ENCODE assay signal across 12 mouse cellular contexts in the genomic region with DNA sequence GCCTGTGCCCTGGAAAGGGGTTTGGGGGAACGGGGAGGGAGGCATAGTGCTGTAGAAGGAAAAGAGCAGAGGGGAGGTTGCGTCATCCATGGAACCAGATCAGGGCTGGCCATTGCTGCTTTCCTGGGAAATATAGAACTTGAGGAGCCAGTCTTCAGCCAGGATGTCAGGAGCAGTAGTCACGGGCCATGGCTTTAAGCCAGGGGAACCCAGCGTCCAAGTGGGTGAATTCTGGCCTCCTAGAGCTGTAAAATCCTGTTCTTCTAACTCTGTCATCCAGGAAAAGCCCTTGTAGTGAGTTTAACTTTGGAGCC. TPM values are rescaled to one million over a fixed set of nuclear protein-coding genes. Genes with fewer than 3 reads are reported as not detected.
DNase-seq lines count a peak whose midpoint lies in the region; ATAC-seq and TF ChIP-seq lines count a peak whose summit lies in the region.
"Had no signal": no experiment of that assay in that cellular context is flagged by ENCODE, and none has a peak within 500 bp of the region (broad histone marks: within the 10 kb centered on the region; RNA-seq: fewer than 3 reads in every experiment).

No protein-coding gene starts in this region.

- H3K9me3 ChIP-seq in intestine, embryonic 15.5 days = no peaks in the 10 kb centered on the region
- H3K9me3 ChIP-seq in intestine, postnatal 0 days (ENCODE audit: control insufficient read depth) = no peaks in the 10 kb centered on the region
- H3K9me3 ChIP-seq in forebrain, embryonic 12.5 days = no peaks in the 10 kb centered on the region
- H3K9me3 ChIP-seq in kidney, postnatal 0 days (replicated peaks; ENCODE audit: low read length) = no peaks in the 10 kb centered on the region
- no peaks in the 10 kb centered on the region for H3K9me3 ChIP-seq in midbrain, embryonic 15.5 days
- H3K9me3 ChIP-seq: heart, embryonic 15.5 days had no signal

- 34% methylated on average over 4 of the region's 4 CpGs for WGBS in intestine, embryonic 15.5 days
- 24% methylated on average over 4 of the region's 4 CpGs for WGBS in intestine, postnatal 0 days
- 41% methylated on average over 4 of the region's 4 CpGs for WGBS in forebrain, embryonic 12.5 days
- WGBS in kidney, postnatal 0 days = 38% methylated on average over 4 of the region's 4 CpGs
- WGBS in midbrain, embryonic 15.5 days = 44% methylated on average over 4 of the region's 4 CpGs

- H3K27ac ChIP-seq in intestine, embryonic 15.5 days = no peak overlapping the region
- H3K27ac ChIP-seq in intestine, postnatal 0 days (ENCODE audit: low read depth, low read length) = no peak overlapping the region
- peak overlapping the region; percentile 86 for H3K27ac ChIP-seq in forebrain, embryonic 12.5 days
- no peak overlapping the region for H3K27ac ChIP-seq in kidney, postnatal 0 days
- peak overlapping the region; percentile 85 for H3K27ac ChIP-seq in midbrain, embryonic 15.5 days
- H3K27ac ChIP-seq: heart, embryonic 15.5 days; macrophage had no signal

- peaks cover 14% of the 10 kb centered on the region for H3K4me1 ChIP-seq in intestine, embryonic 15.5 days (replicated peaks)
- peaks cover 3% of the 10 kb centered on the region; the same call in 1 of the 2 replicates for H3K4me1 ChIP-seq in intestine, postnatal 0 days (replicated peaks; ENCODE audit: control insufficient read depth, insufficient read depth, low read length)
- peaks cover 71% of the 10 kb centered on the region for H3K4me1 ChIP-seq in forebrain, embryonic 12.5 days
- H3K4me1 ChIP-seq in kidney, postnatal 0 days (replicated peaks; ENCODE audit: insufficient read depth, low read length) = peaks cover 8% of the 10 kb centered on the region
- peaks cover 79% of the 10 kb centered on the region for H3K4me1 ChIP-seq in midbrain, embryonic 15.5 days

- peaks cover 7% of the 10 kb centered on the region for H3K27me3 ChIP-seq in intestine, embryonic 15.5 days (replicated peaks)
- no peaks in the 10 kb centered on the region for H3K27me3 ChIP-seq in intestine, postnatal 0 days (replicated peaks; ENCODE audit: control insufficient read depth, insufficient read depth, low read length)
- H3K27me3 ChIP-seq in forebrain, embryonic 12.5 days = 0 out of 2 replicates have a peak, but pooled peaks cover 3% of the 10 kb centered on the region
- H3K27me3 ChIP-seq in kidney, postnatal 0 days (ENCODE audit: insufficient read depth, low read length) = peaks cover 3% of the 10 kb centered on the region; the same call in 1 of the 2 replicates
- no peaks in the 10 kb centered on the region for H3K27me3 ChIP-seq in midbrain, embryonic 15.5 days (replicated peaks)

- H3K4me3 ChIP-seq in intestine, embryonic 15.5 days (replicated peaks) = no peak overlapping the region
- no peak overlapping the region for H3K4me3 ChIP-seq in intestine, postnatal 0 days (ENCODE audit: low read depth, low read length)
- H3K4me3 ChIP-seq in forebrain, embryonic 12.5 days (replicated peaks) = 0 out of 2 replicates have a peak overlapping the region, but pooled peaks have one; percentile 5
- H3K4me3 ChIP-seq in kidney, postnatal 0 days (replicated peaks; ENCODE audit: low read depth, low read length) = no peak overlapping the region
- peak overlapping the region; percentile 13 for H3K4me3 ChIP-seq in midbrain, embryonic 15.5 days
- H3K4me3 ChIP-seq: heart, embryonic 15.5 days had no signal

- H3K9ac ChIP-seq in intestine, embryonic 15.5 days = no peak overlapping the region
- no peak overlapping the region for H3K9ac ChIP-seq in intestine, postnatal 0 days (ENCODE audit: low read depth, low read length)
- peak overlapping the region; percentile 25; the same call in 1 of the 2 replicates for H3K9ac ChIP-seq in forebrain, embryonic 12.5 days
- no peak overlapping the region for H3K9ac ChIP-seq in kidney, postnatal 0 days (ENCODE audit: low read depth, low read length)
- peak overlapping the region; percentile 23; the same call in 1 of the 2 replicates for H3K9ac ChIP-seq in midbrain, embryonic 15.5 days
- H3K9ac ChIP-seq: heart, embryonic 15.5 days had no signal

- peak; percentile 54 for ATAC-seq in intestine, embryonic 15.5 days
- ATAC-seq in intestine, postnatal 0 days = no peak; the same call in 1 of the 2 replicates
- no peak for ATAC-seq in forebrain, embryonic 12.5 days (ENCODE audit: low FRiP score)
- ATAC-seq in kidney, postnatal 0 days (replicated peaks; ENCODE audit: low FRiP score, low read depth) = 0 out of 2 replicates have a peak, but pooled peaks have one; percentile 40
- ATAC-seq in midbrain, embryonic 15.5 days (replicated peaks) = no peak
- ATAC-seq in monocyte, adult 5-6 weeks (replicated peaks; ENCODE audit: insufficient number of reproducible peaks, low FRiP score, low TSS enrichment, poor library complexity, severe bottlenecking) = no peak
- no peak for ATAC-seq in megakaryocyte progenitor cell, adult 5-6 weeks (replicated peaks; ENCODE audit: poor library complexity)

- no peak for DNase-seq in kidney, postnatal 0 days (ENCODE audit: low spot score)
- no peak for DNase-seq in frontal cortex, postnatal 36 days (ENCODE audit: low spot score in 2 of 2)
- DNase-seq: cerebellum, postnatal 10 days had no signal

- no peak for TF ChIP-seq CTCF in intestine, postnatal 0 days (IDR thresholded peaks at IDR 0.05; ENCODE audit: low read depth)
- TF ChIP-seq CTCF in kidney, postnatal 0 days (IDR thresholded peaks at IDR 0.05; ENCODE audit: low read depth) = no peak

- H3K36me3 ChIP-seq in intestine, embryonic 15.5 days = no peaks in the 10 kb centered on the region
- no peaks in the 10 kb centered on the region for H3K36me3 ChIP-seq in intestine, postnatal 0 days (ENCODE audit: control insufficient read depth, insufficient read depth)
- no peaks in the 10 kb centered on the region for H3K36me3 ChIP-seq in forebrain, embryonic 12.5 days (replicated peaks)
- H3K36me3 ChIP-seq in kidney, postnatal 0 days (ENCODE audit: insufficient read depth, low read length) = no peaks in the 10 kb centered on the region
- H3K36me3 ChIP-seq in midbrain, embryonic 15.5 days (replicated peaks) = no peaks in the 10 kb centered on the region
- H3K36me3 ChIP-seq: heart, embryonic 15.5 days had no signal

- 0 out of 2 replicates have a peak overlapping the region, but pooled peaks have one; percentile 28 for H3K4me2 ChIP-seq in intestine, embryonic 15.5 days (replicated peaks)
- H3K4me2 ChIP-seq in intestine, postnatal 0 days (replicated peaks; ENCODE audit: low read depth) = no peak overlapping the region
- H3K4me2 ChIP-seq in forebrain, embryonic 12.5 days = peak overlapping the region; percentile 44
- no peak overlapping the region for H3K4me2 ChIP-seq in kidney, postnatal 0 days (ENCODE audit: low read length)
- H3K4me2 ChIP-seq in midbrain, embryonic 15.5 days = peak overlapping the region; percentile 52
- H3K4me2 ChIP-seq: heart, embryonic 15.5 days had no signal

RNA-seq across cellular contexts. Expression of gene Rgs8, which starts 8.8 kb away (rescaled TPM):
- polyA plus RNA-seq in intestine, embryonic 15.5 days (2015; fragmentation: Nextera tagmentation; extraction: Ambion mirVana) = 0.23 and 0.37 TPM in 2 replicates
- polyA plus RNA-seq in intestine, postnatal 0 days (2015; fragmentation: Nextera tagmentation; extraction: Ambion mirVana) = 0.07 and 0.17 TPM in 2 replicates
- 24.3 and 25.1 TPM in 2 replicates for polyA plus RNA-seq in forebrain, embryonic 12.5 days (2016; fragmentation: Nextera tagmentation; extraction: Ambion mirVana)
- 0.03 and 0.23 TPM in 2 replicates for polyA plus RNA-seq in kidney, postnatal 0 days (2015; fragmentation: Nextera tagmentation; extraction: Ambion mirVana)
- polyA plus RNA-seq in midbrain, embryonic 15.5 days (2015; fragmentation: Nextera tagmentation; extraction: Ambion mirVana) = 42.0 and 46.9 TPM in 2 replicates
- total RNA-seq in monocyte, adult 5-6 weeks (2017) = not detected in 3 replicates
- total RNA-seq in megakaryocyte progenitor cell, adult 5-6 weeks (2015) = 0.17 and 1.1 TPM in 2 replicates
- total RNA-seq in megakaryocyte progenitor cell, adult 5-6 weeks (2017) = 0.25 and 0.37 TPM in 2 replicates
- total RNA-seq: MEL had no signal
- polyA plus RNA-seq: macrophage had no signal

Comparison
In these comparisons a context has a peak if more than half of its experiments do, and no peak if none do; other contexts are left out.
1. ATAC-seq: peak in intestine, embryonic 15.5 days (single experiment) and kidney, postnatal 0 days (single experiment); none in intestine, postnatal 0 days (single experiment), forebrain, embryonic 12.5 days (single experiment), midbrain, embryonic 15.5 days (single experiment), monocyte, adult 5-6 weeks (single experiment) and megakaryocyte progenitor cell, adult 5-6 weeks (single experiment).
2. H3K4me2 ChIP-seq: peak in intestine, embryonic 15.5 days (single experiment), forebrain, embryonic 12.5 days (single experiment) and midbrain, embryonic 15.5 days (single experiment); none in intestine, postnatal 0 days (single experiment) and kidney, postnatal 0 days (single experiment).
3. H3K27ac ChIP-seq: peak in forebrain, embryonic 12.5 days (single experiment) and midbrain, embryonic 15.5 days (single experiment); none in intestine, embryonic 15.5 days (single experiment), intestine, postnatal 0 days (single experiment) and kidney, postnatal 0 days (single experiment).
4. H3K4me3 ChIP-seq: peak in forebrain, embryonic 12.5 days (single experiment) and midbrain, embryonic 15.5 days (single experiment); none in intestine, embryonic 15.5 days (single experiment), intestine, postnatal 0 days (single experiment) and kidney, postnatal 0 days (single experiment).
5. H3K9ac ChIP-seq: peak in forebrain, embryonic 12.5 days (single experiment) and midbrain, embryonic 15.5 days (single experiment); none in intestine, embryonic 15.5 days (single experiment), intestine, postnatal 0 days (single experiment) and kidney, postnatal 0 days (single experiment).
6. RNA of gene Rgs8, which starts 8.8 kb away (polyA plus RNA-seq): 42.0 to 46.9 TPM in midbrain, embryonic 15.5 days and 24.3 to 25.1 TPM in forebrain, embryonic 12.5 days; 0.23 to 0.37 TPM in intestine, embryonic 15.5 days, 0.07 to 0.17 TPM in intestine, postnatal 0 days and 0.03 to 0.23 TPM in kidney, postnatal 0 days; every median in the first group is over 10 times any median in the second.